Mouse (Mus musculus) embryonic facial prominence, embryonic 11.5 days (tissue): ENCODE results near the gene Eea1. TPM values are rescaled to one million over a fixed set of nuclear protein-coding genes. Genes with fewer than 3 reads are reported as not detected.
A peak's percentile ranks its signal among the peaks of the same experiment; 100 is the strongest.

Experiments
- ATAC-seq: fragments of 200-750 bp; cut with Nextera tagmentation; replicated peaks from 2 replicates; pipeline ENCODE4 v1.8.0; 2017; ENCODE audit warnings: low read depth; ENCODE audit not compliant: insufficient number of reproducible peaks, low FRiP score, low TSS enrichment
- DNase-seq: peaks from one replicate; pipeline ENCODE4 v3.0.0-alpha.2; 2015; ENCODE audit warnings: low spot score
- H3K27ac ChIP-seq: fragments of 300-500 bp; sonication (generic); replicated peaks from 2 replicates; pipeline ENCODE4 v1.5.1; 2014; ENCODE audit warnings: mild to moderate bottlenecking, low read depth, low read length, control low read depth
- H3K27me3 ChIP-seq: fragments of 300-500 bp; sonication (generic); 2 replicates; pipeline ENCODE4 v1.6.1; 2014; ENCODE audit warnings: mild to moderate bottlenecking, low read length, moderate library complexity, mixed read lengths; ENCODE audit not compliant: control insufficient read depth, insufficient read depth
- H3K36me3 ChIP-seq: fragments of 300-500 bp; sonication (generic); replicated peaks from 2 replicates; pipeline ENCODE4 v1.6.1; 2014; ENCODE audit warnings: low read depth, mild to moderate bottlenecking, low read length, moderate library complexity, mixed read lengths; ENCODE audit not compliant: control insufficient read depth, insufficient read depth
- H3K4me1 ChIP-seq: fragments of 300-500 bp; sonication (generic); 2 replicates; pipeline ENCODE4 v1.6.1; 2014; ENCODE audit warnings: low read length, mixed read lengths; ENCODE audit not compliant: control insufficient read depth, insufficient read depth
- H3K4me2 ChIP-seq: fragments of 300-500 bp; sonication (generic); 2 replicates; pipeline ENCODE4 v1.6.1; 2014; ENCODE audit warnings: low read depth, mild to moderate bottlenecking, control low read depth, low read length, moderate library complexity
- H3K4me3 ChIP-seq: fragments of 300-500 bp; sonication (generic); 2 replicates; pipeline ENCODE4 v1.5.1; 2014; ENCODE audit warnings: low read depth, low read length, control low read depth
- H3K9ac ChIP-seq: fragments of 300-500 bp; sonication (generic); replicated peaks from 2 replicates; pipeline ENCODE4 v1.6.1; 2014; ENCODE audit warnings: mild to moderate bottlenecking, control low read depth, low read length
- H3K9me3 ChIP-seq: fragments of 300-500 bp; sonication (generic); replicated peaks from 2 replicates; pipeline ENCODE4 v1.6.1; 2016; ENCODE audit warnings: mild to moderate bottlenecking, low read length, inconsistent platforms, mixed read lengths; ENCODE audit not compliant: control insufficient read depth
- WGBS: fragments of 180-500 bp; shearing (Covaris S2); extraction: QIAGEN DNeasy Blood & Tissue Kit; methylation state at CpG from one replicate; pipeline ENCODE4 v1.1.7; 2014; 5-methylcytosine and 5-hydroxymethylcytosine counted together
- polyA plus RNA-seq: library from polyadenylated mRNA; unstranded; fragments of >200 nt; fragmentation: Nextera tagmentation; extraction: Ambion mirVana; gene quantifications from 2 replicates; pipeline ENCODE4 v1.2.1, GENCODE M21; 2014

Eea1 gene
- polyA plus RNA-seq, result 11.8 and 12.8 TPM in 2 replicates

DNA sequence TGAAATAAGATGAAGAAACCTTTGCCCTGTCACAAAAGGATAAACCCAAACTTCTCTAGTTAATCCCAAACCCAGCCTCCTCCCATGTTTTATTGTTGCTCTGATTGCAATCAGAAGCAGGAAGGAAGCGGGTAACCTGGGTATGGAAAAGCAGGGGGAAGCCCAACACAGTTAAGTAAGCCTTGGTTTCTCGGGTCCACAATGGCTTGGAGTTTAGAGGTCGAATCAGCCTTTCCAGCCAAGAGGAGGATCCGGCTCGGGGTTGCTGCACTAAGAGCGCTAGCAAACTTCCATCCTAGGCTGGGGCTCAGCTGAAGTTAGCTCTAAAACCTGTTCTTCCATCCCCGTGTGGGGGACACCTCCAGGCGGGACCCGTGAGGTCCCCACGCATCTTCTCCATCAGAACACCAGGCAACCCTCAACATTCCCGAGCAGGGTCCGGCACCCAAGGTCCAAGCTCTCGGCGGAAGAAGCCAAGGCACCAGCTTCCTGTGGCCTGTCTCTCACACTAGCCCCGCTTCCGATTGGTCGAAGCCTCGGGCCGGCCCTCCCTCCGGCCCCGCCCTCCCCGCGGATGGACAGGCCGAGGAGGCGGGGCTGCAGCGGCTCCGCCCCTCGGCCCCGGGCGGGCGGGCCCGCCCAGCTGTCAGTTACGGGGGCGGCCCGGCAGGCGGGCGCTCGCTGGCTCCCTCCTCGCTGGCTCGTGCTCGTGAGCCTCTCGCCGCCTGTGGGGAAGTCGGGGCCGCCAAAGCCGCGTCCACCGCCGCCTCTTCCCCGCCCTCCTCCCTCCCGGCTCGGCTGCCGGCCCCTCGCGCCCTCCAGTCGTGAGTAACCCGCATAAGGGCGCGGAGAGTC is at the start of gene Eea1:
Gene Eea1, plus strand, starts transcription at position 605 of the 855 bp plus-strand sequence.
- WGBS, result under 1% methylated on average over 50 of the region's 59 CpGs
- Histone ChIP-seq H3K4me3 (peak within 1 kb of the TSS; percentile 74), H3K9me3 (no peaks in the 10 kb centered on the region), H3K27me3 (no peaks in the 10 kb centered on the region), H3K4me1 (no peaks in the 10 kb centered on the region), H3K36me3 (no peaks in the 10 kb centered on the region), H3K4me2 (peak within 1 kb of the TSS; percentile 94), H3K27ac (peak within 1 kb of the TSS; percentile 75), H3K9ac (peak within 1 kb of the TSS; percentile 80)
- DNase-seq (peak; percentile 96), ATAC-seq (peak; percentile 98)

DNA sequence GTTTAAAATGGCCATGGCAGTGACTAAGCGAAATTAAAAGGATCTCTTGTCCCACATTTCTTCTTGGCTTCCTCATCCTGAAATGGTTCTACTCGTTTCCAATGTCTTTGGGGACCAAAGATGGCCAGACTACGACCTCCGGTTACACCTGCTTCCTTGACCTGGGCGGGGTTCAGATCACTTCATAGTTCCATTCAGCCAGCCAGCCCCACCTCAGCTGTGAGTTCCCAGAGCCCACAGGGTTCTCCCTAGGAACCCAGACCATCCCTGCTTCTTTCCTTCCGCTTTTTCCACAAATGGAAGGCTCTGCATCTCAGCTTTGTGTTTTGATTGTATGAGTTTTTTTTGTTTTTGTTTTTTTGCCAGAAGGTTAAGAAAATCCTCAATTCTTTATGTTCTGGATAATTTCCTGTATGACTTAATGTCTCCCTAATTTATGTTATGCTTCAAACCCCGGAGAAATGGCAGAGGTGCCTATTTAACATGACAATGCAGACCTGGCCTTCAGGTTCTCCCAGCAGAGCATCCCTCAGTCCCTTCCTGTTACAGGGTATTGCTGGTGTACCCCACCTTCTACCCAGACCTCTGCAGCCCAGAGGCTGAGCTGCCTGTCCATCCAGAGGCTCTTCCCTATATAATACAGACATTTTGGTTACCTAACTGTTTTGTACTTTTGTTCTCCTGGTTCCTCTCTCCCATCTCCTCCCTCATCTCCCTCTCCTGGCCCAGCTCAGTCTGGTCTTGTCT is 49.1 kb upstream of the Eea1 start:
- Histone ChIP-seq H3K4me1 (no peaks in the 10 kb centered on the region), H3K4me3 (no peak overlapping the region), H3K4me2 (no peak overlapping the region), H3K27ac (no peak overlapping the region), H3K9ac (no peak overlapping the region), H3K36me3 (no peaks in the 10 kb centered on the region), H3K27me3 (no peaks in the 10 kb centered on the region), H3K9me3 (no peaks in the 10 kb centered on the region)
- no peak for DNase-seq
- WGBS, result 76% methylated on average over 7 of the region's 7 CpGs
- no peak for ATAC-seq

DNA sequence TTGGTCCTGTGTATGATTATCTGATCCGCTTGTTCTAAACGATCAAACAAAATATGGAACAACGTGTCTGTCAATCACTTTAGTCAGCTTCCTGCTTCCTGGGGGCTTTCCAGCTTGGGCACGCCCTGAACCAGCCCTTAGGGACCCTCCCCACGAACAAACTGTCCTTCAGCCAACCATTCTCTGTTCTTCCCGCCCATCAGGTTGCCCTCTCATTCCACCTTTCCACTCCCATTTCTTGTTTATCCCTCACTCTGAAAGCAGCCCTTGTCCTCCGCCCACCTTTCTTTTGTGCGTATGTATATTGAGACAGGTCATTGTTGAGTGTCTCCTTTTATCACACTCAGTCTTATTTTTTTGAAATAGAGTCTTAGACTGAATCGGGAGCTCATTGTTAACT is 48.3 kb upstream of the Eea1 start:
- Histone ChIP-seq H3K4me2 (no peak overlapping the region), H3K4me3 (no peak overlapping the region), H3K36me3 (no peaks in the 10 kb centered on the region), H3K27me3 (no peaks in the 10 kb centered on the region), H3K9me3 (no peaks in the 10 kb centered on the region), H3K4me1 (no peaks in the 10 kb centered on the region), H3K9ac (no peak overlapping the region), H3K27ac (no peak overlapping the region)
- DNase-seq (no peak), ATAC-seq (no peak)
- WGBS, result 75% methylated on average over 9 of the region's 9 CpGs

DNA sequence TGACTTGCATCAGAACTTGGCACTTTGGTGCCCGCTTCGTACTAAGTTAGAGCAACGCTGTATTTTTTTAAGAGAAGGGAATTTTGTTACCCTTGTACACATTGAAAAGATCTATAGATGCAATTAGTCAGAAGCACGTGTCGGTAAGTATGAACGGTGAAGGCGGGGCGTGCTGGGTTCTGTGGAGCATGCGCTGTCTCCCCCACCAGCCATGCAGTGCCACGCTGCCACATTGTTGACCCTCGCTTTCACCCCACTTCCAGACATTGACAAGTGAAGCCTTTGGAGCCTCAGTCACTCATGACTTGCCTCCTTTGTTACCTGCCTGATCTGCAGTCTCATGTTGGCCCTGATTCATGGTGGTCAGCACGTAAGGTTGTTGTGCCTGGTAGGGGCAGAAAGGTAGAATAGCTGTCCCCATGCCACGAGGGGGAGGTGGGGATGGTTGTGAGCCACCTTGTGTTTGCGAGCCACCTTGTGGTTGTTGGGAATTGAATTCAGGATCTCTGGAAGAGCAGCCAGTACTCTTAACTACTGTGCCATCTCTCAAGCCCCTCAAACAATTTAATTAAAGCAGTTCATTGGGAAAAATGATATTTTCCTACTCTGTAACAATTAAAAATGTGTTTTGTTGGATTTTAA is 47.0 kb upstream of the Eea1 start:
- Histone ChIP-seq H3K9ac (no peak overlapping the region), H3K27ac (no peak overlapping the region), H3K4me2 (no peak overlapping the region), H3K9me3 (no peaks in the 10 kb centered on the region), H3K4me1 (no peaks in the 10 kb centered on the region), H3K36me3 (no peaks in the 10 kb centered on the region), H3K4me3 (no peak overlapping the region), H3K27me3 (no peaks in the 10 kb centered on the region)
- DNase-seq (no peak), ATAC-seq (no peak)
- WGBS, result 87% methylated on average over 14 of the region's 14 CpGs

DNA sequence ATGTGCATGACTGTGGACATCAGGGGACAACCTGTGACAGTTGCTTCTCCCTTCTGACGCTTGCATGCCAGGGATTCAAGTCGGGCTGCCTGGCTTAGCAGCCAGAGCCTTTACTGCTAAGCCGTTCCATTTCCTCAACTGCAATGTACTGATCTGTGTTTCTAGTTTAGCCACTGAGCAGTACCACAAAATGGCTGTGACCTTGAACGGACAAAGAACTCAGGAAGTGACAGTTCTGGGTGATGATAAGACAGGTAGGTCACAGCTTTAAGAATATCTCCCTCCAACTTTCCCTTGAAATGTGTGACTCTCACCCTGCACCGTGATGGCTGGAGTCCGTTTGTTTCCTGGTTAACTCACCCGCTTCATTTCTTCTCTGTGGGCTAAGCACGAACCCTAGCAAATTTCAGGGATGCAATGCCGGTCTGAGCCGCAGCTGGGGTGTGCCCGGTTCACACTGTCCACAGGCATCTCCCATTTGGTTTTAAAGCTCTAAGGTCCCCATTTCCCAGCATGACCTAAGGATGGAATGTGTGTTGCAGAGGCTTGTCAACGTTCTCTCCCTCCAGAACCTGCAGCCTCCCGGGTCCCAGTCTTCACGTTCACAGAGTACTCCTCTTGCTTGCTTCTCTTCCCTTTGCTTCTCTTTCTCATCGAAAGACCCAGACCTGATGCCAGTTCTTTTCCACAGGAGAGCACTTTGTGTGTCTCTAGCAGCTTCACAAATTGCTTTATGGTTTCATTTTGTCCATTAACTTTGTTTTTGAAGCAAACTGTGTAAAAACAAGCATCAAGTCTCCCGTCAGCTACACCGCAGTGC is 46.2 kb upstream of the Eea1 start:
- no peaks in the 10 kb centered on the region for H3K4me1 ChIP-seq
- H3K27ac ChIP-seq, result no peak overlapping the region
- H3K36me3 ChIP-seq, result no peaks in the 10 kb centered on the region
- H3K9me3 ChIP-seq, result no peaks in the 10 kb centered on the region
- DNase-seq, result peak; percentile 8
- peak overlapping the region; percentile 30 for H3K9ac ChIP-seq
- H3K27me3 ChIP-seq, result no peaks in the 10 kb centered on the region
- peak overlapping the region; percentile 22 for H3K4me2 ChIP-seq
- ATAC-seq, result no peak
- WGBS, result 36% methylated on average over 17 of the region's 17 CpGs
- 0 out of 2 replicates have a peak overlapping the region, but pooled peaks have one; percentile 8 for H3K4me3 ChIP-seq

DNA sequence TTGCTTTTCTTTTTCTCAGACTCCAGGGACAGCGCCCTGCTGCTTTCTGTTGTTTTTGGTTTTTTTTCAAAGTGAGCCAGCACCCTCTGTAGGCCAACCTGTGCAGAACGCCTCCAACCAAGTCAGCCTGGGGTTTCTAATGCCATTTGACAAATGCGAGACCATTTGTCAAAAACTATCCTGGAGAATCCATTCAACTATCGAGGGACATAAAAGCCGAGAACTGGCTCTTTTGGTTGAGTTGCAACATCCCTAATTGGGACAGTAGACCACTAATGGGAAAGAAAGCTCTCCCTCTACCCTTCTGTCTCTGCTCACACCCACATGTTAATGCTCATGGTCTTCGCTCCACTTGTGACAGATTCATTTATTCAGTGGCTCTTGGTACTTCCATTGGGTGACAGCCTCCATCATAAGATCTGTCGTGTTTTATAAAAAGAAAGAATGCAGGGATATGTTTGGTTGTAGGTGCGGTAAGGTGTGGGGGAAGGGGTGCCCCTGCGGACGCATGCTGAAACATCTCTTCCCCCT is 45.5 kb upstream of the Eea1 start:
- no peaks in the 10 kb centered on the region for H3K9me3 ChIP-seq
- H3K27me3 ChIP-seq, result no peaks in the 10 kb centered on the region
- H3K36me3 ChIP-seq, result no peaks in the 10 kb centered on the region
- ATAC-seq (no peak), DNase-seq (peak; percentile 79)
- no peak overlapping the region for H3K27ac ChIP-seq
- H3K4me1 ChIP-seq, result no peaks in the 10 kb centered on the region
- H3K9ac ChIP-seq, result no peak overlapping the region
- 0 out of 2 replicates have a peak overlapping the region, but pooled peaks have one; percentile 22 for H3K4me2 ChIP-seq
- 48% methylated on average over 10 of the region's 10 CpGs for WGBS
- no peak overlapping the region for H3K4me3 ChIP-seq

DNA sequence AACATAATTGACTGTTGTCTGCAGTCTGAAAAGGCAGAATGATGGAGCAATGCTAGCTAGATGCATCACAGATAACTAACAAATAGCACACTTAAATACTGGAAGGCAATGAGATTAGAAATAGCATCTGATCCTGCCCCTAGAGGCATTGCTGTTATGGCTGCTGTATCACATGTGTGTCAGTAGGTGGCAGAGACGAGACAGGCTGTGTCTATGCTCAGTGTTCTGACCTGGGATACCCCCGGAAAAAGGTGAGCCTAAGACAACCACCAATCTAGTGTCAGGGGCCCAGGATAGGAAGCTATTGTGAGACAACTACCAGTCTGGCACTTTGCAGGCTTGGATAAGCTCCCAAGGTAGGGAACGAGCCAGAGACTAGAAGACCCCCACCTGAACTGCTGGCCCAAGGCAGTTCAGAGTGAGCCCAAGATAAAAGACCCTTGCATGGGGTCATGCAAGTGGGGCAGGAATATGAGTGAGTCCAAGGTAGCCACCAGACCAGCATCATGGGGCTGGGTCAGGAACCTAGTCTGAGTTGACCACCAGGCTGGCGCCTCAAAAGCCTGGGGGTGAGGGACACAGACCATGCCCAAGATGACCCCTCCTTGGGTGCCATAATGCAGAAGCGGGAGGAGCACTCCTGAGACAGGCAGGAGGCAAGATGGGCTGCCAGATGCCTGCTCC is 41.8 kb upstream of the Eea1 start:
- Histone ChIP-seq H3K9ac (no peak overlapping the region), H3K4me1 (no peaks in the 10 kb centered on the region), H3K27ac (no peak overlapping the region), H3K27me3 (no peaks in the 10 kb centered on the region), H3K4me2 (no peak overlapping the region), H3K36me3 (no peaks in the 10 kb centered on the region), H3K4me3 (no peak overlapping the region), H3K9me3 (no peaks in the 10 kb centered on the region)
- DNase-seq (peak; percentile 56), ATAC-seq (no peak)
- WGBS, result 72% methylated on average over 5 of the region's 5 CpGs
